19 mouse cellular contexts compared by ENCODE assay signal in genomic region chr4:138029168-138029567, GRCm38 (mm10).
"Had no signal": no experiment of that assay in that cellular context is flagged by ENCODE, and none has a peak within 500 bp of the region (broad histone marks: within the 10 kb centered on the region; RNA-seq: fewer than 3 reads in every experiment).

No protein-coding gene starts in this region.

- H3K27ac ChIP-seq: midbrain, embryonic 10.5 days; midbrain, embryonic 13.5 days; neural tube, embryonic 13.5 days; neural tube, embryonic 15.5 days; stomach, embryonic 15.5 days; stomach, postnatal 0 days had no signal

- H3K9ac ChIP-seq: lung, embryonic 14.5 days; midbrain, embryonic 13.5 days; neural tube, embryonic 13.5 days; neural tube, embryonic 15.5 days; stomach, embryonic 15.5 days had no signal

- H3K4me3 ChIP-seq: midbrain, embryonic 10.5 days; midbrain, embryonic 13.5 days; myocyte; neural tube, embryonic 13.5 days; neural tube, embryonic 15.5 days; stomach, embryonic 15.5 days had no signal

- H3K4me1 ChIP-seq: midbrain, embryonic 10.5 days; midbrain, embryonic 13.5 days; stomach, embryonic 15.5 days had no signal

- H3K9me3 ChIP-seq: midbrain, embryonic 10.5 days; midbrain, embryonic 13.5 days; neural tube, embryonic 13.5 days; neural tube, embryonic 15.5 days; stomach, embryonic 15.5 days had no signal

- H3K27me3 ChIP-seq: midbrain, embryonic 13.5 days; neural tube, embryonic 13.5 days; neural tube, embryonic 15.5 days; stomach, embryonic 15.5 days had no signal

- ATAC-seq: midbrain, embryonic 13.5 days; midbrain, embryonic 16.5 days had no signal

- DNase-seq: lung, adult 18-20 months; lung, embryonic 14.5 days; lung, postnatal 10 days; lung, postnatal 4 days; retina, postnatal 1 day; right cerebral cortex, adult 18-20 months; right cerebral cortex, postnatal 25 days; right cerebral cortex, postnatal 4 days; thymus, adult 2 months; thymus, postnatal 25 days; thymus, postnatal 4 days had no signal

- H3K4me2 ChIP-seq: lung, embryonic 14.5 days; midbrain, embryonic 13.5 days; neural tube, embryonic 13.5 days; neural tube, embryonic 15.5 days; stomach, embryonic 15.5 days had no signal
